Mouse (Mus musculus): ENCODE data around the gene Dusp1. TPM values are rescaled to one million over a fixed set of nuclear protein-coding genes. Genes with fewer than 3 reads are reported as not detected.

Dusp1 gene
- polyA plus RNA-seq, 1 experiment = 58.4 TPM

GRCm38 (mm10) chr17:26524801-26525200 lies 37.1 kb downstream of the Dusp1 start:
- Histone ChIP-seq H3K9ac (ENCODE audit: low read depth, poor library complexity, severe bottlenecking) (no peak overlapping the region), H3K27me3 (ENCODE audit: control insufficient read depth, insufficient read depth, low read length, poor library complexity, severe bottlenecking) (no peaks in the 10 kb centered on the region), H3K4me1 (ENCODE audit: control insufficient read depth, insufficient read depth, low read length) (no peaks in the 10 kb centered on the region), H3K36me3 (ENCODE audit: control insufficient read depth, insufficient read depth, low read length, poor library complexity, severe bottlenecking) (no peaks in the 10 kb centered on the region), H3K9me3 (replicated peaks; ENCODE audit: control insufficient read depth, insufficient read depth, low read length, poor library complexity, severe bottlenecking) (no peaks in the 10 kb centered on the region), H3K4me3 (ENCODE audit: low read depth, low read length) (no peak overlapping the region), H3K27ac (ENCODE audit: insufficient read depth, low read length) (no peak overlapping the region)
- no peak for TF ChIP-seq CTCF (IDR thresholded peaks at IDR 0.05; ENCODE audit: low read depth, low read length)
- no peak for TF ChIP-seq EP300 (IDR thresholded peaks at IDR 0.05; ENCODE audit: insufficient read depth, low read depth, low read length)
- TF ChIP-seq POLR2A (IDR thresholded peaks at IDR 0.05; ENCODE audit: insufficient read depth, low read length) = no peak

GRCm38 (mm10) chr17:26524316-26524715 lies 37.6 kb downstream of the Dusp1 start:
- Histone ChIP-seq H3K9ac (ENCODE audit: low read depth, poor library complexity, severe bottlenecking) (no peak overlapping the region), H3K9me3 (replicated peaks; ENCODE audit: control insufficient read depth, insufficient read depth, low read length, poor library complexity, severe bottlenecking) (no peaks in the 10 kb centered on the region), H3K27me3 (ENCODE audit: control insufficient read depth, insufficient read depth, low read length, poor library complexity, severe bottlenecking) (no peaks in the 10 kb centered on the region), H3K4me3 (ENCODE audit: low read depth, low read length) (no peak overlapping the region), H3K27ac (ENCODE audit: insufficient read depth, low read length) (no peak overlapping the region), H3K4me1 (ENCODE audit: control insufficient read depth, insufficient read depth, low read length) (no peaks in the 10 kb centered on the region), H3K36me3 (ENCODE audit: control insufficient read depth, insufficient read depth, low read length, poor library complexity, severe bottlenecking) (no peaks in the 10 kb centered on the region)
- no peak for TF ChIP-seq POLR2A (IDR thresholded peaks at IDR 0.05; ENCODE audit: insufficient read depth, low read length)
- TF ChIP-seq CTCF (IDR thresholded peaks at IDR 0.05; ENCODE audit: low read depth, low read length) = no peak
- TF ChIP-seq EP300 (IDR thresholded peaks at IDR 0.05; ENCODE audit: insufficient read depth, low read depth, low read length) = no peak

GRCm38 (mm10) chr17:26522711-26523110 lies 39.2 kb downstream of the Dusp1 start:
- TF ChIP-seq CTCF (IDR thresholded peaks at IDR 0.05; ENCODE audit: low read depth, low read length) (no peak), POLR2A (IDR thresholded peaks at IDR 0.05; ENCODE audit: insufficient read depth, low read length) (no peak), EP300 (IDR thresholded peaks at IDR 0.05; ENCODE audit: insufficient read depth, low read depth, low read length) (no peak)
- Histone ChIP-seq H3K4me3 (ENCODE audit: low read depth, low read length) (no peak overlapping the region), H3K27me3 (ENCODE audit: control insufficient read depth, insufficient read depth, low read length, poor library complexity, severe bottlenecking) (no peaks in the 10 kb centered on the region), H3K36me3 (ENCODE audit: control insufficient read depth, insufficient read depth, low read length, poor library complexity, severe bottlenecking) (no peaks in the 10 kb centered on the region), H3K4me1 (ENCODE audit: control insufficient read depth, insufficient read depth, low read length) (no peaks in the 10 kb centered on the region), H3K27ac (ENCODE audit: insufficient read depth, low read length) (no peak overlapping the region), H3K9ac (ENCODE audit: low read depth, poor library complexity, severe bottlenecking) (no peak overlapping the region), H3K9me3 (replicated peaks; ENCODE audit: control insufficient read depth, insufficient read depth, low read length, poor library complexity, severe bottlenecking) (no peaks in the 10 kb centered on the region)

- no peaks in the 10 kb centered on the region for H3K36me3 ChIP-seq (ENCODE audit: control insufficient read depth, insufficient read depth, low read length, poor library complexity, severe bottlenecking)
- H3K9ac ChIP-seq (ENCODE audit: low read depth, poor library complexity, severe bottlenecking) = no peak overlapping the region
- no peaks in the 10 kb centered on the region for H3K4me1 ChIP-seq (ENCODE audit: control insufficient read depth, insufficient read depth, low read length)
- no peak overlapping the region for H3K27ac ChIP-seq (ENCODE audit: insufficient read depth, low read length)
- H3K27me3 ChIP-seq (ENCODE audit: control insufficient read depth, insufficient read depth, low read length, poor library complexity, severe bottlenecking) = no peaks in the 10 kb centered on the region
- TF ChIP-seq POLR2A (IDR thresholded peaks at IDR 0.05; ENCODE audit: insufficient read depth, low read length) (no peak), EP300 (IDR thresholded peaks at IDR 0.05; ENCODE audit: insufficient read depth, low read depth, low read length) (no peak), CTCF (IDR thresholded peaks at IDR 0.05; ENCODE audit: low read depth, low read length) (no peak)
- no peaks in the 10 kb centered on the region for H3K9me3 ChIP-seq (replicated peaks; ENCODE audit: control insufficient read depth, insufficient read depth, low read length, poor library complexity, severe bottlenecking)
- H3K4me3 ChIP-seq (ENCODE audit: low read depth, low read length) = no peak overlapping the region
Observed at GRCm38 (mm10) chr17:26518306-26518705, 43.6 kb downstream of the Dusp1 start.

GRCm38 (mm10) chr17:26515675-26516074 lies 46.3 kb downstream of the Dusp1 start:
- Histone ChIP-seq H3K27ac (ENCODE audit: insufficient read depth, low read length) (no peak overlapping the region), H3K9me3 (replicated peaks; ENCODE audit: control insufficient read depth, insufficient read depth, low read length, poor library complexity, severe bottlenecking) (no peaks in the 10 kb centered on the region), H3K4me3 (ENCODE audit: low read depth, low read length) (no peak overlapping the region), H3K9ac (ENCODE audit: low read depth, poor library complexity, severe bottlenecking) (no peak overlapping the region), H3K36me3 (ENCODE audit: control insufficient read depth, insufficient read depth, low read length, poor library complexity, severe bottlenecking) (no peaks in the 10 kb centered on the region), H3K27me3 (ENCODE audit: control insufficient read depth, insufficient read depth, low read length, poor library complexity, severe bottlenecking) (no peaks in the 10 kb centered on the region), H3K4me1 (ENCODE audit: control insufficient read depth, insufficient read depth, low read length) (peaks cover 7% of the 10 kb centered on the region)
- TF ChIP-seq CTCF (IDR thresholded peaks at IDR 0.05; ENCODE audit: low read depth, low read length) (no peak), EP300 (IDR thresholded peaks at IDR 0.05; ENCODE audit: insufficient read depth, low read depth, low read length) (no peak), POLR2A (IDR thresholded peaks at IDR 0.05; ENCODE audit: insufficient read depth, low read length) (no peak)

GRCm38 (mm10) chr17:26514581-26515030 lies 47.3 kb downstream of the Dusp1 start:
- Histone ChIP-seq H3K9me3 (replicated peaks; ENCODE audit: control insufficient read depth, insufficient read depth, low read length, poor library complexity, severe bottlenecking) (no peaks in the 10 kb centered on the region), H3K27ac (ENCODE audit: insufficient read depth, low read length) (no peak overlapping the region), H3K36me3 (ENCODE audit: control insufficient read depth, insufficient read depth, low read length, poor library complexity, severe bottlenecking) (no peaks in the 10 kb centered on the region), H3K4me1 (ENCODE audit: control insufficient read depth, insufficient read depth, low read length) (peaks cover 11% of the 10 kb centered on the region), H3K4me3 (ENCODE audit: low read depth, low read length) (no peak overlapping the region), H3K27me3 (ENCODE audit: control insufficient read depth, insufficient read depth, low read length, poor library complexity, severe bottlenecking) (no peaks in the 10 kb centered on the region), H3K9ac (ENCODE audit: low read depth, poor library complexity, severe bottlenecking) (no peak overlapping the region)
- TF ChIP-seq CTCF (IDR thresholded peaks at IDR 0.05; ENCODE audit: low read depth, low read length) (no peak), EP300 (IDR thresholded peaks at IDR 0.05; ENCODE audit: insufficient read depth, low read depth, low read length) (no peak), POLR2A (IDR thresholded peaks at IDR 0.05; ENCODE audit: insufficient read depth, low read length) (no peak)

Data from ES-Bruce4 (cell line).